Comparison of ENCODE assay signal across 7 mouse cellular contexts in the genomic region with DNA sequence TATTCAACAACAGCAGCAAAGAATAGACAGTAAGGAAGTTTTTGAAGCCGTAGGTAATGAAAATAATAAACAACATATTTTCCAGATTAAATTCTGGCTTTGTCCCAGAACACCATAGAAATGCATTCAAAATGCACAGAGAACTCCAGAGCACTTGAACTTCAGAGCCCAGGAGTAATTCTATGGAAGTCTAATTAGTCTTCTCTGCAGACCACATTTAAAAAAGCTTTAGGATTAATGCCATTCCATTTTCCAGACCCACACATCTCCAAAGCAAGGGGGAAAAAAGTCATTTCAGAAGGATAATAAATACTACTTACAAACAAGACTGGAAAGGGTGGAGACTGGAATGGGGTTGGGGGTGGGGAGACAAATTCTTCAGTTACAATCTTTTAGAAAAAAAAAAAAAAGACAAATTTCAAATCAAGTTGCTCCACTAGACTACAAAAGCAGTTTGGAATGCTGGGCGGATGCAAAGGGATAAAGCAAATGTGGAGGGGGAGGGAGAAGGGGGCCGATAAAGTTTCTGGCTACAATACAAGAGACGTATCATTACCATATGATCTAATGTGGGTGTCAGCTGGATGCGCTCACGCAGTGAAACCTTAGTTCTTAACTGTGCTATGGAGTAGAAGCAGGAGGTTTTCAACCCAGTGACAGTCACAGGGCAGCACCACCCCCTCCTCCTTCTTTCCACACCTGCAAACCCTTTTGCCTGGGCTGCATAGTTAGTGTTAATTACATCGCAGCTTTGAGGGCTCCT. TPM values are rescaled to one million over a fixed set of nuclear protein-coding genes. Genes with fewer than 3 reads are reported as not detected.
A peak's percentile ranks its signal among the peaks of the same experiment; 100 is the strongest.
DNase-seq lines count a peak whose midpoint lies in the region; ATAC-seq and TF ChIP-seq lines count a peak whose summit lies in the region.

A gene (plus strand): TSS at position 606 of the 763 bp plus-strand sequence.

- no peak within 1 kb of the TSS for H3K9ac ChIP-seq in intestine, postnatal 0 days (ENCODE audit: low read depth, low read length)
- no peak within 1 kb of the TSS for H3K9ac ChIP-seq in neural tube, embryonic 15.5 days (replicated peaks)

- peak within 1 kb of the TSS; percentile 28; the same call in 1 of the 2 replicates for H3K4me2 ChIP-seq in intestine, postnatal 0 days (replicated peaks; ENCODE audit: low read depth)
- H3K4me2 ChIP-seq in neural tube, embryonic 15.5 days = peak within 1 kb of the TSS; percentile 24

- no peaks in the 10 kb centered on the region for H3K36me3 ChIP-seq in intestine, postnatal 0 days (ENCODE audit: control insufficient read depth, insufficient read depth)
- H3K36me3 ChIP-seq in neural tube, embryonic 15.5 days = no peaks in the 10 kb centered on the region

- H3K27ac ChIP-seq in intestine, postnatal 0 days (ENCODE audit: low read depth, low read length) = no peak within 1 kb of the TSS
- H3K27ac ChIP-seq in neural tube, embryonic 15.5 days (replicated peaks) = no peak within 1 kb of the TSS

- H3K4me1 ChIP-seq in intestine, postnatal 0 days (replicated peaks; ENCODE audit: control insufficient read depth, insufficient read depth, low read length) = no peaks in the 10 kb centered on the region
- H3K4me1 ChIP-seq in neural tube, embryonic 15.5 days = no peaks in the 10 kb centered on the region

- WGBS in intestine, postnatal 0 days = 24% methylated on average over 7 of the region's 7 CpGs
- 12% methylated on average over 7 of the region's 7 CpGs for WGBS in neural tube, embryonic 15.5 days

- no peak for TF ChIP-seq CTCF in intestine, postnatal 0 days (IDR thresholded peaks at IDR 0.05; ENCODE audit: low read depth)

- H3K27me3 ChIP-seq in intestine, postnatal 0 days (replicated peaks; ENCODE audit: control insufficient read depth, insufficient read depth, low read length) = no peaks in the 10 kb centered on the region
- H3K27me3 ChIP-seq in neural tube, embryonic 15.5 days (replicated peaks) = no peaks in the 10 kb centered on the region

- no peak for ATAC-seq in intestine, postnatal 0 days
- no peak for ATAC-seq in neural tube, embryonic 15.5 days (ENCODE audit: low FRiP score)

- no peaks in the 10 kb centered on the region for H3K9me3 ChIP-seq in intestine, postnatal 0 days (ENCODE audit: control insufficient read depth)
- no peaks in the 10 kb centered on the region for H3K9me3 ChIP-seq in neural tube, embryonic 15.5 days (replicated peaks)

- peak within 1 kb of the TSS; percentile 16 for H3K4me3 ChIP-seq in intestine, postnatal 0 days (ENCODE audit: low read depth, low read length)
- no peak within 1 kb of the TSS for H3K4me3 ChIP-seq in neural tube, embryonic 15.5 days (replicated peaks)

- DNase-seq in adrenal gland, postnatal 10 days = peak; percentile 19
- peak; percentile 66 for DNase-seq in embryo, embryonic 11 days
- peak; percentile 68 to 69 for DNase-seq in heart, adult 18-20 months
- peak; percentile 9 for DNase-seq in liver
- no peak for DNase-seq in cerebellum, adult 8-10 months

RNA-seq across cellular contexts. Expression of the gene that starts here (rescaled TPM):
- 100 to 1,000 TPM; 277 to 311 TPM for total RNA-seq in adrenal gland, postnatal 10 days (2021)
- 100 to 1,000 TPM; 346 to 364 TPM for total RNA-seq in heart, adult 18-20 months (2021)
- polyA plus RNA-seq in intestine, postnatal 0 days (2015; fragmentation: Nextera tagmentation; extraction: Ambion mirVana) = 353 and 355 TPM in 2 replicates
- 129 and 153 TPM in 2 replicates for polyA plus RNA-seq in neural tube, embryonic 15.5 days (2015; fragmentation: Nextera tagmentation; extraction: Ambion mirVana)
